Mouse (Mus musculus) layer of hippocampus, adult 9-10 months (tissue): ENCODE data around the gene Gm20773.
"Not testable (repeated sequence)": the region's sequence is repeated elsewhere in the genome, so short reads cannot be mapped to it uniquely, and the experiment has no call there.

Experiments used
- DNase-seq: peaks from one replicate; pipeline ENCODE4 v3.0.0; 2022; ENCODE audit warnings: low spot score

Gene Gm20773

GRCm38 (mm10) chrY:13493726-13494125, at the start of gene Gm20773:
Gene Gm20773, plus strand, starts transcription at chrY:13494026.
- DNase-seq = not testable (repeated sequence)

- DNase-seq = not testable (repeated sequence)
Observed at GRCm38 (mm10) chrY:13465479-13465878, 28.3 kb upstream of the Gm20773 start, which contains the start of gene Gm21866. Gene Gm21866, minus strand, starts transcription at chrY:13465579.
